Mouse (Mus musculus): Measurements from ENCODE around the gene Cntn5. TPM values are rescaled to one million over a fixed set of nuclear protein-coding genes. Genes with fewer than 3 reads are reported as not detected.

Gene Cntn5
- polyA plus RNA-seq, 1 experiment from 2014 or later, result 1.7 TPM

DNA sequence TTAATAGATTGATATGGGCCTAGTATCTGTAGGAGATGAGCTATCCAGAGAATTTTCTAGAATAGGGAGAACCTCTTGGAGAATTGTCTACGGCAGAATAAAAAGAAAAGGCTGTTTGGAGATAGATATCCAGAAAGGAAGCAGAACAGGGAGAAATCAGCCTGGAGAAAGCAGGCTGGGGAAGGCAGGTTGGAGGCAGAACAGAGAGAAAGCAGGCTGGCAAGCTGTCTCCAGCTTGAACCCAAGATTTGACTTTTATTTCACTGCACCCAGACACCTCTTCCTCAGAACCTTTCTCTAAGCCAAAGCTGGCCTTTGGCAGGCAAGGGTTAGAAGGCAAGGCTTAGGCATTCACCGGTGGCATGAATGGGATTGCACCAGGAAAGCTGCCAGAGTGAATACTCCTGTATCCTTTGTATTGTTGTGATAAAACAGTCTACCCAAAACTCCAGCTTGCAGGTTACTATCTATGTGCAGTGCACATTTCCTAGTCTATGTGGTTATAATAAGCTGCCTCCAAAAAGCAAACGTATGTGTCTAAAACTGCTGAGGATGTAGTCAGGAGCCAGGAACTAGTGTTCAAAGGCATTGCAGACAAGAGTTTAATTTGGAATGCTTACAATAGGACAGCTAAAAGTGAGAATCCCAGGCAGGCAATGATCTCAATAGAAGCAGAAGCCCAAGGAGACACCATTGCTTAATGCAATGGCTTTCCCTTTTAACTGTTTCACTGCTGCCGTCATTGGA lies 553.5 kb downstream of the Cntn5 start:
- Histone ChIP-seq H3K9me3 (ENCODE audit: control insufficient read depth, low read length) (no peaks in the 10 kb centered on the region), H3K9ac (ENCODE audit: low read length) (no peak overlapping the region), H3K27me3 (ENCODE audit: control insufficient read depth, insufficient read depth, low read length) (no peaks in the 10 kb centered on the region), H3K4me3 (ENCODE audit: low read depth, low read length) (no peak overlapping the region), H3K36me3 (ENCODE audit: control insufficient read depth, insufficient read depth, low read length) (no peaks in the 10 kb centered on the region), H3K4me2 (no peak overlapping the region), H3K27ac (ENCODE audit: low read depth, low read length) (no peak overlapping the region), H3K4me1 (ENCODE audit: control insufficient read depth, insufficient read depth, low read length) (no peaks in the 10 kb centered on the region)
- 85% methylated on average over 4 of the region's 4 CpGs for WGBS
- DNase-seq (ENCODE audit: low spot score, missing footprints), result no peak
- no peak for ATAC-seq (ENCODE audit: low FRiP score)

DNA sequence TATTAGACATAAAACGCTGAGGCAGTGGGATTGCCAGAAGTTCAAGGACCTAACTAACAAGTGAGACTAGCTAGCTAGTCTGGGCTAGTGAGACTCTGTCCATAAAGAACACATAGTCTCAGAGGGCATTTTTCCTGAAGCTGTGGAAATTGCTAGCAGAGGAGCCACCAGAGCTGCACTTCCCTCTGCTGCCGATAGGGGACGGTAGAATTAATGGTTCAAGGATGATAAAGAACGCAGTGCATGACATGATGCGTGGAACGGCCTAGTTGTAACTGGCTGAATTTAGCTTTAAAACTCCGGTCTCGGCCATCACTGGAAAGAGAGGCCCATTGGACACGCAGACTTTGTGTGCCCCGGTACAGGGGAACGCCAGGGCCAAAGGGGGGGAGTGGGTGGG lies 555.8 kb downstream of the Cntn5 start:
- Histone ChIP-seq H3K36me3 (ENCODE audit: control insufficient read depth, insufficient read depth, low read length) (no peaks in the 10 kb centered on the region), H3K9ac (ENCODE audit: low read length) (no peak overlapping the region), H3K27me3 (ENCODE audit: control insufficient read depth, insufficient read depth, low read length) (no peaks in the 10 kb centered on the region), H3K27ac (ENCODE audit: low read depth, low read length) (no peak overlapping the region), H3K4me2 (no peak overlapping the region), H3K4me1 (ENCODE audit: control insufficient read depth, insufficient read depth, low read length) (no peaks in the 10 kb centered on the region), H3K4me3 (ENCODE audit: low read depth, low read length) (no peak overlapping the region), H3K9me3 (ENCODE audit: control insufficient read depth, low read length) (no peaks in the 10 kb centered on the region)
- WGBS, result 90% methylated on average over 10 of the region's 11 CpGs
- DNase-seq (ENCODE audit: low spot score, missing footprints) (no peak), ATAC-seq (ENCODE audit: low FRiP score) (no peak)

DNA sequence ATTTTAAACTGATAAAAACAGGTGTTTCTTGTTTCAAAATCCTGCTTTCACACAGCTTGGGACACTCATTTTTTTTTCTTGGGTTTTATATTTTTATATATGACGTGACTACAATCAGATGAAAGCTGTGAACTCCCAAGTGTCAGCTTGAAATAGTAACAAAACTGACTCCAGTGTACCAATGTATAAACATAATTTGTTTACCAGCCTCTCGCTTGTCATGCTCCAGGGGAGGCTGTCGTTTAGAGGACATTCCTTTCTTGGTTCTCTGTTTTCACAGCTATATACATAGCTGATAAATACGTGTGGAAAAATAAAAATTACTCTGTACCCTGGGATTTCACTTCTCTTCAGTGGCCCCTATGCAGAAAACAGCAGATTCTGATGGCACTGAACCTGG lies 556.4 kb downstream of the Cntn5 start:
- no peak for DNase-seq (ENCODE audit: low spot score, missing footprints)
- 83% methylated on average over 4 of the region's 4 CpGs for WGBS
- no peaks in the 10 kb centered on the region for H3K36me3 ChIP-seq (ENCODE audit: control insufficient read depth, insufficient read depth, low read length)
- no peak for ATAC-seq (ENCODE audit: low FRiP score)
- no peak overlapping the region for H3K4me2 ChIP-seq
- H3K4me3 ChIP-seq (ENCODE audit: low read depth, low read length), result no peak overlapping the region
- H3K9me3 ChIP-seq (ENCODE audit: control insufficient read depth, low read length), result no peaks in the 10 kb centered on the region
- no peaks in the 10 kb centered on the region for H3K4me1 ChIP-seq (ENCODE audit: control insufficient read depth, insufficient read depth, low read length)
- no peak overlapping the region for H3K9ac ChIP-seq (ENCODE audit: low read length)
- H3K27ac ChIP-seq (ENCODE audit: low read depth, low read length), result no peak overlapping the region
- no peaks in the 10 kb centered on the region for H3K27me3 ChIP-seq (ENCODE audit: control insufficient read depth, insufficient read depth, low read length)

DNA sequence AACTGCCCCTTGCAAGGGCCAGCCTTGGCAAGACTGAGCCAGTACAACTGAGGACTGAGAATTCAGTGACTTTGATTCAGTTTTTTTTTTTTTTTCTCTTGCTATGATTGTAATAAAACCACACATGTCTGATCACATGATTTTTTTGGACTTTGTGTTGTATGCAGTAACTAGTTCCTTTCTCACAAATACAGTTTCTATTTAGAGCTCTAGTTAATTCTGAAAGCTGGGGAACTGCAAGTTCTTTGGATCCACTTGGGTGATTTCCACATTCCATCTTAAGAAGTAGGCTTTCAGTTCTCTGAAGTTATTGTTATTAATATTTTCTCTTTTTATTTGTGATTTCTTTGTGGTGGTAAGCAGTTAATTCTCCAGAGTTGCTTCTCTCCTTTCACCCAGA lies 563.8 kb downstream of the Cntn5 start:
- no peak for ATAC-seq (ENCODE audit: low FRiP score)
- no peak overlapping the region for H3K4me3 ChIP-seq (ENCODE audit: low read depth, low read length)
- no peaks in the 10 kb centered on the region for H3K9me3 ChIP-seq (ENCODE audit: control insufficient read depth, low read length)
- no peak for DNase-seq (ENCODE audit: low spot score, missing footprints)
- H3K27me3 ChIP-seq (ENCODE audit: control insufficient read depth, insufficient read depth, low read length), result no peaks in the 10 kb centered on the region
- H3K4me2 ChIP-seq, result no peak overlapping the region
- H3K4me1 ChIP-seq (ENCODE audit: control insufficient read depth, insufficient read depth, low read length), result no peaks in the 10 kb centered on the region
- H3K36me3 ChIP-seq (ENCODE audit: control insufficient read depth, insufficient read depth, low read length), result no peaks in the 10 kb centered on the region
- no peak overlapping the region for H3K27ac ChIP-seq (ENCODE audit: low read depth, low read length)
- no peak overlapping the region for H3K9ac ChIP-seq (ENCODE audit: low read length)

DNA sequence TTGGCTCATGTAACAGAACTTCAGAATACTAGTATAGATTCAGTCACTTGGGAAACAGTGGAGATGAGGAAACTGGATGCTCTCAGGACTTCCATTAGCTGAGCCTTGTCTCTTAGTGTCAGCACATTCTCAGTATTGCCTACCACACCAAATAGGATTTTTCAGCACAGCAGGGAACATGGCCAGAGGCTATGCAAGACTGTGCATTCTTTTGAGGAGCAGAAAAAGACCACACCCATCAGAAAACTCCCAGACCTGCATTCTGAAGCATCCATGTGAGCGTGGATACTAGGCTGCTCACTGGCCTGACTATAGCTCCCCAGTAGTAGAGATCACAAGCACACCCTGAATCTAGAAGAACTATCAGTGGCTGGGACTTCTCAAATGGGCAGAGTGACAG lies 564.9 kb downstream of the Cntn5 start:
- Histone ChIP-seq H3K9ac (ENCODE audit: low read length) (no peak overlapping the region), H3K4me1 (ENCODE audit: control insufficient read depth, insufficient read depth, low read length) (no peaks in the 10 kb centered on the region), H3K4me3 (ENCODE audit: low read depth, low read length) (no peak overlapping the region), H3K4me2 (no peak overlapping the region), H3K27me3 (ENCODE audit: control insufficient read depth, insufficient read depth, low read length) (no peaks in the 10 kb centered on the region), H3K9me3 (ENCODE audit: control insufficient read depth, low read length) (no peaks in the 10 kb centered on the region), H3K27ac (ENCODE audit: low read depth, low read length) (no peak overlapping the region), H3K36me3 (ENCODE audit: control insufficient read depth, insufficient read depth, low read length) (no peaks in the 10 kb centered on the region)
- DNase-seq (ENCODE audit: low spot score, missing footprints), result no peak
- 76% methylated on average over 1 of the region's 1 CpGs for WGBS
- ATAC-seq (ENCODE audit: low FRiP score), result no peak

DNA sequence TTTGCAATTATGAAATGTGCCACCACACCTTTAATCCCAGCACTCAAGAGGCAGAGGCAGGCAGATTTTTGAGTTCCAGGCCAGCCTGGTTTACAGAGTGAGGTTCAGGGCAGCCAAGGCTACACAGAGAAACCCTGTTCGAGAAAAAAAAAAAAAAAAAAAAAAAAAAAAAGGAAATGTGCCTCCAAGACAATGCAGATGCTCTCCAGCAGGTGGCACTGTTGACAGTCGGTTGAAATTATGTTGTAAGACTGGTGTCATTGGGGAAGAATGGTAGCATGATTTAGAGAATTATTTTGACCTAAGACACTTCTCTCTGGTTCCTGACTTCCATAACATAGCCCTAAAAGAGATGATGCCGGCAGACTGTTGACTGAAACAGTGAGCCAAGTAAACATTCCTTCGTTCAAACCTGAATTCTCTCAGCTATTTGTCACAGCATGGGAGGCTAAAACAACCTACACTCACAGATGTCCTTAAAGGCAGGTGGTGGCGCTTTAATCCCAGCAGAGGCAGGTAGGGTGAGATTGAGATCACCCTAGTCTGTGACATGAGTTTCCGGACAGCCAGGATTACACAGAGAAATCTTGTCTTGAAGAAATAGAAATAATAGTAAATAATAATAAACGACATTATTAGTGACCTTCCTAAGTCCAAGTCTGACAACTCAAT lies 579.7 kb downstream of the Cntn5 start:
- H3K27me3 ChIP-seq (ENCODE audit: control insufficient read depth, insufficient read depth, low read length), result no peaks in the 10 kb centered on the region
- no peak overlapping the region for H3K27ac ChIP-seq (ENCODE audit: low read depth, low read length)
- no peak overlapping the region for H3K9ac ChIP-seq (ENCODE audit: low read length)
- H3K4me2 ChIP-seq, result no peak overlapping the region
- no peak overlapping the region for H3K4me3 ChIP-seq (ENCODE audit: low read depth, low read length)
- peak; percentile 88 for DNase-seq (ENCODE audit: low spot score, missing footprints)
- H3K9me3 ChIP-seq (ENCODE audit: control insufficient read depth, low read length), result no peaks in the 10 kb centered on the region
- ATAC-seq (ENCODE audit: low FRiP score), result peak; percentile 59; the same call in 1 of the 2 replicates
- 41% methylated on average over 7 of the region's 7 CpGs for WGBS
- no peaks in the 10 kb centered on the region for H3K36me3 ChIP-seq (ENCODE audit: control insufficient read depth, insufficient read depth, low read length)
- no peaks in the 10 kb centered on the region for H3K4me1 ChIP-seq (ENCODE audit: control insufficient read depth, insufficient read depth, low read length)

DNA sequence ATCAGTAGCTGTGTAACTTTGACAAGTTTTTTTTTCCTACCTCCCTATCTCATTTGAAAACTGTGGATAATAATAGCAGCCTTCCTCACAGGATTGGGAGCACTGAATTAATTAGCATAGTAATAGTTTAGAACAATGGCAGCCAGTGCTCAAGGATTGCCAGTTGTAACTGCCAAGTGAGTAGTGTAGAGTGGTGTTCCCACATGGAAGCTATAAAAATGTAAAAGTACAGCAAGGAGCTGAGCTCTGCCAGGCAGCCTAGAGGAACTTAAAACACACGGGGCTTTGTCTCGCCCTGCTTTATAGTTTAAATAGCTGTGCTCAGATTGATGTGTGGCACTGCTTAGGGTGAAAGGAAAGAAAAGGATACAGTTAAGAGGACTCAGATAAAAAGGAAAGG lies 635.2 kb downstream of the Cntn5 start:
- no peak overlapping the region for H3K4me2 ChIP-seq
- no peak overlapping the region for H3K4me3 ChIP-seq (ENCODE audit: low read depth, low read length)
- H3K27ac ChIP-seq (ENCODE audit: low read depth, low read length), result peak overlapping the region; percentile 53
- H3K9me3 ChIP-seq (ENCODE audit: control insufficient read depth, low read length), result no peaks in the 10 kb centered on the region
- no peaks in the 10 kb centered on the region for H3K36me3 ChIP-seq (ENCODE audit: control insufficient read depth, insufficient read depth, low read length)
- no peak overlapping the region for H3K9ac ChIP-seq (ENCODE audit: low read length)
- H3K27me3 ChIP-seq (ENCODE audit: control insufficient read depth, insufficient read depth, low read length), result no peaks in the 10 kb centered on the region
- H3K4me1 ChIP-seq (ENCODE audit: control insufficient read depth, insufficient read depth, low read length), result peaks cover 11% of the 10 kb centered on the region; the same call in 1 of the 2 replicates
- WGBS, result 17% methylated on average over 2 of the region's 2 CpGs
- ATAC-seq (ENCODE audit: low FRiP score), result peak; percentile 95
- DNase-seq (ENCODE audit: low spot score, missing footprints), result no peak

DNA sequence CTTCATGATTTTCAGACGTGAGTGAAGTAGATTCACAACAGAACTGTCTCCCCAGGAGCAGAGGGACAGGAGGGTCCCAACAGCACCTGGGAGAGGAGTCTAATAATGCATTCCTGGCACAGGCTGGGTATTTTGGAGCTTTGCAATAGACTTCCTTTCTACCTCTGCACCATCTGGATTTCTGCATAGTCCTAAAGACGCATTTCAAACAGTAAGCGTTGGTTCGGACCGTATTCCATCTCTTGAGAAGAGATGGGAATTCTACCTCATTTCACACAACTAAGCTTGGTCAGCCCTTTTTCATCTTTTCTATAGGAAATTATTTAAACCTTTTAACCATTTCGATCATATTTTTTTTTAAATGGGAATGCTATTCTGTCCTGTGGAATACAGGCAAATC lies 635.7 kb downstream of the Cntn5 start:
- 59% methylated on average over 6 of the region's 6 CpGs for WGBS
- no peaks in the 10 kb centered on the region for H3K36me3 ChIP-seq (ENCODE audit: control insufficient read depth, insufficient read depth, low read length)
- peak; percentile 83 for DNase-seq (ENCODE audit: low spot score, missing footprints)
- peaks cover 11% of the 10 kb centered on the region; the same call in 1 of the 2 replicates for H3K4me1 ChIP-seq (ENCODE audit: control insufficient read depth, insufficient read depth, low read length)
- H3K27ac ChIP-seq (ENCODE audit: low read depth, low read length), result no peak overlapping the region
- no peak overlapping the region for H3K4me2 ChIP-seq
- no peaks in the 10 kb centered on the region for H3K27me3 ChIP-seq (ENCODE audit: control insufficient read depth, insufficient read depth, low read length)
- H3K4me3 ChIP-seq (ENCODE audit: low read depth, low read length), result no peak overlapping the region
- ATAC-seq (ENCODE audit: low FRiP score), result peak; percentile 33; the same call in 1 of the 2 replicates
- H3K9ac ChIP-seq (ENCODE audit: low read length), result no peak overlapping the region
- no peaks in the 10 kb centered on the region for H3K9me3 ChIP-seq (ENCODE audit: control insufficient read depth, low read length)

DNA sequence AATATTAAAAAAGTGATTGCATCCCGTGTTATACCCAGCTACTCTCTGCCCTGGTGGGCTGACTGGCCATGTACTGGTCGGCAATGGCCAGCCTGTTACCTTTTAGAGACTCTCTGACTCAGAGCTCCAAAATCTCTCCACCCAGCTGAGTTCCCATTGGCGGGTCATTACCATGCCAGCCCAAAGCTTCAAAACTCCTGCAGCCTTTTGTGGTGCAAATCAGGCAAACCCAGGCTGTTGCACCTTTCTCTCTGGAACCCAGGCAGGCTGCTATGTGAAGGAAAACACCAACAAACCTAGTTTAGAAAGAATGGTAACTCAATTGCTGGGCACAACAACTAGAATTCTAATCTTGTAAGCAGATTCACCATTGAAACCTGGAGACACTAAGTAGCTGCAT lies 639.0 kb downstream of the Cntn5 start:
- 29% methylated on average over 3 of the region's 3 CpGs for WGBS
- ATAC-seq (ENCODE audit: low FRiP score) (no peak), DNase-seq (ENCODE audit: low spot score, missing footprints) (no peak)
- Histone ChIP-seq H3K4me1 (ENCODE audit: control insufficient read depth, insufficient read depth, low read length) (peaks cover 11% of the 10 kb centered on the region; the same call in 1 of the 2 replicates), H3K4me3 (ENCODE audit: low read depth, low read length) (no peak overlapping the region), H3K4me2 (no peak overlapping the region), H3K27ac (ENCODE audit: low read depth, low read length) (no peak overlapping the region), H3K9me3 (ENCODE audit: control insufficient read depth, low read length) (no peaks in the 10 kb centered on the region), H3K9ac (ENCODE audit: low read length) (no peak overlapping the region), H3K36me3 (ENCODE audit: control insufficient read depth, insufficient read depth, low read length) (no peaks in the 10 kb centered on the region), H3K27me3 (ENCODE audit: control insufficient read depth, insufficient read depth, low read length) (no peaks in the 10 kb centered on the region)

Measured in midbrain, embryonic 11.5 days (tissue).